Mouse (Mus musculus): Measurements from ENCODE around the gene Tex30. TPM values are rescaled to one million over a fixed set of nuclear protein-coding genes. Genes with fewer than 3 reads are reported as not detected.
"Not testable (repeated sequence)": the region's sequence is repeated elsewhere in the genome, so short reads cannot be mapped to it uniquely, and the experiment has no call there.

Gene Tex30
- polyA plus RNA-seq, 1 experiment, result 22.8 TPM

DNA sequence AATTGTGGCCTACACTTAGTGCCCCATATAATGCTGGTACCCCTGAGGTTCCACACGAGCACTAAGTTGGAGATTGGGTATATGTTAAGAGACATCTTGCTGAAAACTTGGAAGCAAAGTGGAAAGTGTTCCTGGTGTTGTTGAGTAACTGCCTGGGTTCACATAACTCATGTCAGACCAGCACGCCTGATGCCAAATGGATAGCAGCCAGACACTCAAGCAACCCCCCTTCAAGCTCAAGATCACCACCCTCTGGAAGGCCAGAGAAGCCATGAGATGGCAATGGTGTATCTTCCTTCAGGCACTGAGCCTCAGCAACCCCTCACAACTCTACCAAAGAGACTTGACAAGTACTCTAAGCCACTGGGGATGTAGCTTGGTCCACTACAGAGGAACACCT, 55.7 kb downstream of the Tex30 start:
- TF ChIP-seq CTCF (IDR thresholded peaks at IDR 0.05; ENCODE audit: borderline replicate concordance, insufficient read depth, low read length), result no peak
- H3K27ac ChIP-seq (ENCODE audit: insufficient read depth, low read length), result no peak overlapping the region
- no peak overlapping the region for H3K4me3 ChIP-seq (ENCODE audit: insufficient read depth, low read length)
- H3K4me1 ChIP-seq (ENCODE audit: control insufficient read depth, insufficient read depth, low read length), result no peaks in the 10 kb centered on the region

- H3K4me3 ChIP-seq (ENCODE audit: insufficient read depth, low read length); H3K27ac ChIP-seq (ENCODE audit: insufficient read depth, low read length); H3K4me1 ChIP-seq (ENCODE audit: control insufficient read depth, insufficient read depth, low read length): not testable (repeated sequence)
Observed at GRCm38 (mm10) chr1:44045689-44046088, 56.6 kb downstream of the Tex30 start.

DNA sequence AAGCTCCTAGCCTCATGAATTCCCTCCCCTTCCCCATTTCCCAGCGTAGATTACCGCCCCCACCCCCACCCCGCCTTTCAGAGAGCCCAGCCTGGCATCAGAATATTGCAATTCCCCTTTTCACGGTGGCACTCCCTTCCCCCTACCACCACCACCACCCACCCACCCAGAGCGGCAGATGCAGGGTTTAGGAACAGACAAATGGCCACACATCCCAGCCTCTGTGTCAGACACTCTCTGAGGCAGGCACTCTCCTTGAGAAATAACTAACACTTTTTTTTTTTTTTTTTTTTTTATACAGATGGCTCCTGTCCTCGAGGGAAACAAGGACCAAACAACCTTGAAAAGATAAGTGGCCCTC, 59.7 kb downstream of the Tex30 start:
- no peak for TF ChIP-seq CTCF (IDR thresholded peaks at IDR 0.05; ENCODE audit: borderline replicate concordance, insufficient read depth, low read length)
- TF ChIP-seq POLR2A (IDR thresholded peaks at IDR 0.05; ENCODE audit: low read depth, low read length), result no peak
- H3K4me1 ChIP-seq (ENCODE audit: control insufficient read depth, insufficient read depth, low read length), result no peaks in the 10 kb centered on the region
- no peak overlapping the region for H3K27ac ChIP-seq (ENCODE audit: insufficient read depth, low read length)
- peak overlapping the region; percentile 35 for H3K4me3 ChIP-seq (ENCODE audit: insufficient read depth, low read length)

DNA sequence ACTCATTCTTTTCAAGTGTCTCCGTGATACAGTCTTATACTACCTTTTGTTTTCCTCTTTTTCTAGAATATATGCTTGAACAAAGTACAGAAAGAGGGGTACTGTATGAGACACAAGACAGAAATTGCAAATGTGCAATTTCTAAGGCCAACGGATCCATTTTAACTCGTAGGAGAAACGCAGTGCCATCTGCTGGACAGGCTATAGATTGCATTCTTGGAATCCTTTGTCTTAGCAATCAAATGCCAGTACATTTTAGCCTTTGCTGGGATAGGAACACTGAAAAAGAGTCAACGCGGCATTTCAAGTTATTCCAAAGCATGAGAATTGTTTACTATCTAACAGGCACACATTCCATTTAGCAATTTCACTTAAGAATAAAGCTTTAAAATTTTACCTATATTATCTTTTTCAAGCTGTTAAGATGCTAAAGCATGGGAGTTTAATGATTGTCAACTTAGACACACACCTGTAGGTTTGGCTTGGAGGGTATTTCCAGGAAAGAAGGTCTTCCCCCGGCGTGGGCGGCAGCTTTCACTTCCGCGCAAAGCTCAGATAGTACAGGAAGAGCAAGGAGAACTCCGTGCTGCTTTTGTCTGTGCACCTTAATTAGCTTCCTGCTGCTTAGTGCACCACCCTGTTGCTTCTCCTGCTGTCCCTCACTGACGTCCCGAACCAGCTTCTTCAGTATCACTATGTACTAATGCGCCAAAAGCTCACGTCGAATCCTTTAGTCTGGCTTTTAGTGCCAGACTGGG, 60.3 kb downstream of the Tex30 start:
- Histone ChIP-seq H3K4me1 (ENCODE audit: control insufficient read depth, insufficient read depth, low read length) (no peaks in the 10 kb centered on the region), H3K27ac (ENCODE audit: insufficient read depth, low read length) (no peak overlapping the region), H3K4me3 (ENCODE audit: insufficient read depth, low read length) (peak overlapping the region; percentile 35)
- TF ChIP-seq CTCF (IDR thresholded peaks at IDR 0.05; ENCODE audit: borderline replicate concordance, insufficient read depth, low read length), result no peak; the same call in 1 of the 2 replicates
- TF ChIP-seq POLR2A (IDR thresholded peaks at IDR 0.05; ENCODE audit: low read depth, low read length), result no peak

Other genes starting within 250 kb of the Tex30 start
- 80.4 and 87.1 TPM in 2 replicates for gene Tpp2, start 168.8 kb downstream of the Tex30 start, polyA plus RNA-seq (2011; ENCODE audit: insufficient read length, low read depth, missing spikeins)
- gene Mettl21c, start 82.4 kb downstream of the Tex30 start, polyA plus RNA-seq (2011; ENCODE audit: insufficient read length, low read depth, missing spikeins), result not detected in 2 replicates
- 0.11 TPM in 1 of 2 replicates, not detected in the other for gene Gm8251, start 40.5 kb downstream of the Tex30 start, polyA plus RNA-seq (2011; ENCODE audit: insufficient read length, low read depth, missing spikeins)
- gene Kdelc1, start 16.4 kb upstream of the Tex30 start, polyA plus RNA-seq (2011; ENCODE audit: insufficient read length, low read depth, missing spikeins), result 60.7 and 68.9 TPM in 2 replicates
- 24.2 and 33.8 TPM in 2 replicates for gene Bivm, start 16.5 kb upstream of the Tex30 start, polyA plus RNA-seq (2011; ENCODE audit: insufficient read length, low read depth, missing spikeins)
- 47.7 and 52.4 TPM in 2 replicates for gene Ercc5, start 45.3 kb upstream of the Tex30 start, polyA plus RNA-seq (2011; ENCODE audit: insufficient read length, low read depth, missing spikeins)
- gene Mettl21e, start 116.5 kb upstream of the Tex30 start, polyA plus RNA-seq (2011; ENCODE audit: insufficient read length, low read depth, missing spikeins), result not detected in 2 replicates

Data from embryonic fibroblast, embryonic 13.5 days (primary cell).